8 mouse cellular contexts compared by ENCODE assay signal in the genomic region with DNA sequence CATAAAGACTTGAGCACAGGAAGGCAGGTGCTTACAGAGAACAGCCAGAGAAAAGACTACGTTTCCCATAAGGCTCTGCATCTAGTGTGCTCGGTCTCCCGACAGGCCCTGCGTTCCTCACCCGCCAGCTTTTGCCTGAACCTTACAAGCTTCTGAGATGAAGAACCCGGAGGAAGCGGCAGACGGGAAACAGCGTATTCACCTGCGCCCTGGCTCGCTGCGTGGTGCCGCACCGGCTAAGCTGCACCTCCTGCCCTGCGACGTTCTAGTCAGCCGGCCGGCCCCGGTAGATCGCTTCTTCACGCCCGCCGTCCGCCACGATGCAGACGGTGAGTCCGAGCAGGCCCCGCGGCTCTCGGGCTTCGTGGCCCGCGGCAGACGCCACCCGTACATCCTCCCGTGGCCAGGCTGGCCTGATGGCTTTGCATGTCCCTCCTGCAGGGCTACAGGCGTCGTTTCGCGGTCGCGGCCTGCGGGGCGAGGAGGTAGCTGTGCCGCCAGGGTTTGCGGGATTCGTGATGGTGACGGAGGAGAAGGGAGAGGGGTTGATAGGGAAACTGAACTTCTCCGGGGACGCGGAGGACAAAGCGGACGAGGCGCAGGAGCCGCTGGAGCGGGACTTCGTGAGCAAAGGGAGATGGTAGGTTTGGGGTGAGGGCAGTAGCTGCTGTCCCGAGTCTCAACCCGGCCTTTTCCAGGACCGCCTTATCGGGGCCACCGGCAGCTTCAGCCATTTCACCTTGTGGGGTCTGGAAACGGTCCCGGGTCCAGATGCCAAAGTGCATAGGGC. TPM values are rescaled to one million over a fixed set of nuclear protein-coding genes. Genes with fewer than 3 reads are reported as not detected.
DNase-seq lines count a peak whose midpoint lies in the region; ATAC-seq lines count a peak whose summit lies in the region.

Gene Rnaseh2c (plus strand): TSS at position 122 of the 790 bp plus-strand sequence.

- H3K79me2 ChIP-seq in macrophage (ENCODE audit: inconsistent target): peaks cover 15% of the 10 kb centered on the region

- H3K9me3 ChIP-seq in hindbrain, embryonic 16.5 days (ENCODE audit: control insufficient read depth, low read length): no peaks in the 10 kb centered on the region

- ATAC-seq in hindbrain, embryonic 16.5 days: peak; percentile 95

- H3K27ac ChIP-seq in hindbrain, embryonic 16.5 days (ENCODE audit: low read depth, low read length): peak within 1 kb of the TSS; percentile 84
- H3K27ac ChIP-seq in macrophage: peak within 1 kb of the TSS; percentile 25; the same call in 1 of the 2 replicates

- peaks cover 11% of the 10 kb centered on the region for H3K4me1 ChIP-seq in hindbrain, embryonic 16.5 days (ENCODE audit: control insufficient read depth, insufficient read depth, low read depth, low read length)

- peak within 1 kb of the TSS; percentile 73 for H3K4me3 ChIP-seq in hindbrain, embryonic 16.5 days (ENCODE audit: low read length)
- peak within 1 kb of the TSS; percentile 73 for H3K4me3 ChIP-seq in macrophage (ENCODE audit: inconsistent target)

- peaks cover 35% of the 10 kb centered on the region for H3K36me3 ChIP-seq in hindbrain, embryonic 16.5 days (ENCODE audit: control insufficient read depth, insufficient read depth, low read length)
- H3K36me3 ChIP-seq in macrophage (ENCODE audit: inconsistent target): peaks cover 26% of the 10 kb centered on the region

- H3K9ac ChIP-seq in hindbrain, embryonic 16.5 days (ENCODE audit: low read depth, low read length): peak within 1 kb of the TSS; percentile 89

- H3K27me3 ChIP-seq in hindbrain, embryonic 16.5 days (replicated peaks; ENCODE audit: control insufficient read depth, insufficient read depth, low read length): no peaks in the 10 kb centered on the region

- under 1% methylated on average over 63 of the region's 64 CpGs for WGBS in hindbrain, embryonic 16.5 days
- WGBS in macrophage (ENCODE audit: missing documents): under 1% methylated on average over 61 of the region's 64 CpGs

- peak within 1 kb of the TSS; percentile 80 for H3K4me2 ChIP-seq in hindbrain, embryonic 16.5 days (ENCODE audit: low read length)

- DNase-seq in WW6 (ENCODE audit: low read depth, low spot score): peak; percentile 52
- peak; percentile 80 to 81 for DNase-seq in cerebellum, postnatal 36 days
- DNase-seq in gastrocnemius, adult 18-20 months (ENCODE audit: low spot score): peak; percentile 64
- peak; percentile 71 to 83 for DNase-seq in left cerebral cortex, adult 18-20 months (ENCODE audit: low spot score in 2 of 2)
- DNase-seq in right cerebral cortex, adult 2 months (ENCODE audit: low spot score in 2 of 2): peak; percentile 80 to 83
- DNase-seq in urinary bladder, postnatal 36 days (ENCODE audit: low spot score in 2 of 2): peak; percentile 47 to 75

RNA-seq across cellular contexts. Expression of gene Rnaseh2c, which starts in this region (rescaled TPM):
- 10 to 100 TPM; 40.7 to 50.1 TPM for total RNA-seq in gastrocnemius, adult 18-20 months (2021)
- polyA plus RNA-seq in hindbrain, embryonic 16.5 days (2015; fragmentation: Nextera tagmentation; extraction: Ambion mirVana): 62.0 and 75.4 TPM in 2 replicates
- 10 to 100 TPM; 83.1 to 83.4 TPM for total RNA-seq in left cerebral cortex, adult 18-20 months (2021)
- total RNA-seq in macrophage (2018; cell fraction: chromatin; rRNA removed): 10 to 100 TPM in 6 of 26 experiments, 1 to 10 TPM in 17, under 1 TPM in 1, not detected in 2; 0.74 to 18.8 (median 7.3) TPM
- 10 to 100 TPM in 25 of 26 experiments, 1 to 10 TPM in 1; 8.9 to 46.0 (median 22.8) TPM for total RNA-seq in macrophage (2018; cell fraction: cytosol; rRNA removed)
- total RNA-seq in macrophage (2018; cell fraction: nucleus; rRNA removed): 10 to 100 TPM in 13 of 26 experiments, 1 to 10 TPM in 13; 3.1 to 30.7 (median 9.9) TPM
- polyA plus RNA-seq in macrophage (2018): 11.6 to 23.4 TPM (median 21.6 TPM) in 3 replicates

Comparison
In these comparisons a context has a peak if more than half of its experiments do, and no peak if none do; other contexts are left out.
1. Peak in every context shown above with its lines: DNase-seq, ATAC-seq, H3K4me3 ChIP-seq and H3K27ac ChIP-seq.